Mouse (Mus musculus): Measurements from ENCODE around the gene Pabpn1l. TPM values are rescaled to one million over a fixed set of nuclear protein-coding genes. Genes with fewer than 3 reads are reported as not detected.
"Not testable (repeated sequence)": the region's sequence is repeated elsewhere in the genome, so short reads cannot be mapped to it uniquely, and the experiment has no call there.

The Pabpn1l gene
- total RNA-seq, 4 experiments from 2014 or later: not detected

GRCm38 (mm10) chr8:122574667-122575251 lies 47.8 kb downstream of the Pabpn1l start:
- no peak for DNase-seq

DNA sequence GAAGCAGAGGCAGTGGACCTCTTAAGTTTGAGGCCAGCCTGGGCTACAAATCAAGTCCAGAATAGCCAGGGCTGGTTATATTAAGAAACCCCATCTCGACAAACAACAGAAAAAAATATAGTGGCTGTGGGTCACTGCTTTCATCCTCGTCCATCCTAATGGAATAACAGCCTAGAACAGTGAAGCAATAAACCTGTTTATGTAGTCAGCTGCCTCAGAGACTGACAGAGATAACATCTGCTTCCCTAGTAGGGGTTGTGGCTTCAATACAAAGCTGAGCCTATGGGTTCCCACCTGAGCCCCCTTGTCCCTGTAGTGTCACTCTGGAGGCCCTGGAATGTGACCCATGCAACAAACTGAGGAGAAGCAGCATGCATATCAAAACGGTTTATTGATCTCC lies 48.3 kb downstream of the Pabpn1l start:
- no peak for DNase-seq

DNA sequence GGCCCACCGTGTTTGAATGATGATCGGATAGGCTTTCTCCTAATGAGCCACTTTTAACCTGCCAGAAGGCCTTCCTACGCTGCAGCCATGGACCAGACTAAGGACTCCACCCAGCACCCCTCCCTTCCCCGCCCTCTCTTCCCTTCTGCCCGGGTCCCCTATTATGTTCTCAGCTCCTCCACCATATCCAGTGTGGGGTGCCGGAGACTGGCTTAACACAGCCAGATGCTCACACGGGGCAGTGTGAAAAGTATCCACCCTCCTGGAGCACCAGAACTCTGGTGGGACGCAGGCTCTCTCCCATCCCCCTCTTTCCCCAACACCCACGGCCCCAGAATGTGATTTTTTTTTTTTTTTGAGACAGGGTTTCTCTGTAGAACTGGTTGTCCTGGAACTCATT lies 49.0 kb downstream of the Pabpn1l start:
- DNase-seq: no peak

GRCm38 (mm10) chr8:122573176-122573575 lies 49.4 kb downstream of the Pabpn1l start:
- DNase-seq: not testable (repeated sequence)

- no peak for DNase-seq
These were observed 49.8 kb downstream of the Pabpn1l start for GRCm38 (mm10) chr8:122572751-122573150.

GRCm38 (mm10) chr8:122571750-122572267 lies 50.7 kb downstream of the Pabpn1l start:
- no peak for DNase-seq

GRCm38 (mm10) chr8:122571153-122571552 lies 51.4 kb downstream of the Pabpn1l start:
- DNase-seq: no peak

DNA sequence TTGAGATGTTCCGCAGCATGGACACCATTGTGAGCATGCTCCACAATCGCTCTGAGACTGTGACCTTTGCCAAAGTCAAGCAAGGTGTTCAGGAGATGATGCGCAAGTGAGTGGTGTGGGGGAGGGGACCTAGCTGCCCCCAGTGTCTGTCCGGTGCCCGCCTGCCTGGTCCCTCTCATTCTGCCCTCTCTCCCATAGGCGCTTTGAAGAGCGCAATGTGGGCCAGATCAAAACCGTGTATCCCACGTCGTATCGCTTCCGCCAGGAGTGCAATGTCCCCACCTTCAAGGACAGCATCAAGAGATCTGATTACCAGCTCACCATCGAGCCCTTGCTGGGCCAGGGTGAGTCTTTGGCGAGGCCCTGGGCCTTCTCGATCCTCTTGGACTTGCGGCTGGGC lies 52.5 kb downstream of the Pabpn1l start:
- DNase-seq: no peak

Small RNA genes lying within 50 kb of the gene (microRNA-seq; reads per million reads assigned to microRNA genes)
- gene Mir6396: 0 reads per million in 2 experiments

Other genes with a start within 250 kb of the Pabpn1l start
- 10 to 100 TPM; 38.4 to 55.0 (median 47.0) TPM for gene Zc3h18, start 246.1 kb downstream of the Pabpn1l start, total RNA-seq (2022)
- gene Il17c, start 200.7 kb downstream of the Pabpn1l start, total RNA-seq (2022): under 1 TPM in 1 of 4 experiments, not detected in 3; 0.43 TPM
- gene Cyba, start 189.8 kb downstream of the Pabpn1l start, total RNA-seq (2022): 10 to 100 TPM; 34.3 to 52.7 (median 43.6) TPM
- gene Mvd, start 179.3 kb downstream of the Pabpn1l start, total RNA-seq (2022): 10 to 100 TPM; 16.7 to 33.1 (median 22.0) TPM
- gene Snai3, start 162.0 kb downstream of the Pabpn1l start, total RNA-seq (2022): not detected
- gene Rnf166, start 146.7 kb downstream of the Pabpn1l start, total RNA-seq (2022): 10 to 100 TPM; 46.3 to 68.8 (median 57.7) TPM
- gene Ctu2, start 146.6 kb downstream of the Pabpn1l start, total RNA-seq (2022): 10 to 100 TPM; 25.8 to 28.5 (median 26.2) TPM
- gene Piezo1, start 71.4 kb downstream of the Pabpn1l start, total RNA-seq (2022): 10 to 100 TPM; 13.8 to 25.2 (median 18.5) TPM
- gene Cdt1, start 54.7 kb downstream of the Pabpn1l start, total RNA-seq (2022): 1 to 10 TPM; 4.8 to 9.9 (median 8.2) TPM
- 100 to 1,000 TPM in 3 of 4 experiments, 10 to 100 TPM in 1; 83.4 to 110 (median 106) TPM for gene Aprt, start 45.8 kb downstream of the Pabpn1l start, total RNA-seq (2022)
- 10 to 100 TPM in 2 of 4 experiments, 1 to 10 TPM in 2; 6.4 to 11.6 (median 9.1) TPM for gene Galns, start 11.3 kb downstream of the Pabpn1l start, total RNA-seq (2022)
- 10 to 100 TPM; 61.7 to 64.9 (median 62.9) TPM for gene Trappc2l, start 11.1 kb downstream of the Pabpn1l start, total RNA-seq (2022)
- gene Cbfa2t3, start 76.4 kb upstream of the Pabpn1l start, total RNA-seq (2022): 10 to 100 TPM; 10.9 to 21.7 (median 15.3) TPM
- 10 to 100 TPM; 38.4 to 44.5 (median 41.2) TPM for gene Acsf3, start 152.7 kb upstream of the Pabpn1l start, total RNA-seq (2022)
- 1 to 10 TPM in 3 of 4 experiments, under 1 TPM in 1; 0.55 to 1.2 (median 1.2) TPM for gene Cdh15, start 225.2 kb upstream of the Pabpn1l start, total RNA-seq (2022)